Mouse (Mus musculus) heart, embryonic 14.5 days (tissue): ENCODE data around the gene Pnkp. TPM values are rescaled to one million over a fixed set of nuclear protein-coding genes. Genes with fewer than 3 reads are reported as not detected.
"Not testable (repeated sequence)": the region's sequence is repeated elsewhere in the genome, so short reads cannot be mapped to it uniquely, and the experiment has no call there.

ENCODE experiments used
- ATAC-seq: fragments of 200-750 bp; cut with Nextera tagmentation; 2 replicates; pipeline ENCODE4 v1.8.0; 2017; ENCODE audit warnings: low read depth, moderate TSS enrichment; ENCODE audit not compliant: insufficient number of reproducible peaks, insufficient read depth, low FRiP score
- H3K27ac ChIP-seq, 2 experiments: fragments of 200-500 bp in 1 of 2; fragments of 300-500 bp in 1 of 2; sonication (generic) in 1 of 2; replicated peaks in 1 of 2; 2 replicates each; pipeline ENCODE4 v1.5.1; 2012 to 2014; ENCODE audit warnings: low read depth in 2 of 2, low read length in 2 of 2, control low read depth in 1 of 2, mild to moderate bottlenecking in 1 of 2, mixed read lengths in 1 of 2; ENCODE audit not compliant: control insufficient read depth in 1 of 2, insufficient read depth in 1 of 2
- H3K27me3 ChIP-seq: fragments of 300-500 bp; sonication (generic); 2 replicates; pipeline ENCODE4 v1.6.1; 2014; ENCODE audit warnings: mild to moderate bottlenecking, low read length, control low read depth; ENCODE audit not compliant: control insufficient read depth, insufficient read depth
- H3K36me3 ChIP-seq: fragments of 300-500 bp; sonication (generic); 2 replicates; pipeline ENCODE4 v1.6.1; 2014; ENCODE audit warnings: mild to moderate bottlenecking, control low read depth, low read length, mixed read lengths; ENCODE audit not compliant: control insufficient read depth, insufficient read depth
- H3K4me1 ChIP-seq, 2 experiments: fragments of 200-500 bp in 1 of 2; fragments of 300-500 bp in 1 of 2; sonication (generic) in 1 of 2; 2 replicates each; pipeline ENCODE4 v1.6.1; 2012 to 2014; ENCODE audit warnings: low read length in 2 of 2, control low read depth in 1 of 2, mixed read lengths in 1 of 2; ENCODE audit not compliant: control insufficient read depth in 2 of 2, insufficient read depth in 2 of 2
- H3K4me2 ChIP-seq: fragments of 300-500 bp; sonication (generic); 2 replicates; pipeline ENCODE4 v1.6.1; 2014; ENCODE audit warnings: mild to moderate bottlenecking, low read length
- H3K4me3 ChIP-seq, 2 experiments: fragments of 200-500 bp in 1 of 2; fragments of 300-500 bp in 1 of 2; sonication (generic) in 1 of 2; 2 replicates each; pipeline ENCODE4 v1.5.1; 2012 to 2014; ENCODE audit warnings: low read length in 2 of 2, mild to moderate bottlenecking in 2 of 2, control low read depth in 1 of 2, low read depth in 1 of 2, moderate library complexity in 1 of 2; ENCODE audit not compliant: control insufficient read depth in 1 of 2, insufficient read depth in 1 of 2
- H3K9ac ChIP-seq: fragments of 300-500 bp; sonication (generic); 2 replicates; pipeline ENCODE4 v1.6.1; 2014; ENCODE audit warnings: mild to moderate bottlenecking, low read length
- H3K9me3 ChIP-seq: fragments of 300-500 bp; sonication (generic); 2 replicates; pipeline ENCODE4 v1.6.1; 2016; ENCODE audit warnings: low read length, control low read depth; ENCODE audit not compliant: control insufficient read depth
- WGBS: fragments of 180-500 bp; shearing (Covaris S2); extraction: QIAGEN DNeasy Blood & Tissue Kit; methylation state at CpG from one replicate; pipeline ENCODE4 v1.1.7; 2014; 5-methylcytosine and 5-hydroxymethylcytosine counted together
- polyA plus RNA-seq: library from polyadenylated mRNA; unstranded; fragments of >200 nt; fragmentation: Nextera tagmentation; extraction: Ambion mirVana; gene quantifications from 2 replicates; pipeline ENCODE4 v1.2.1, GENCODE M21; 2014

Gene Pnkp
- polyA plus RNA-seq, 1 experiment from 2014 or later: 22.7 TPM

- Histone ChIP-seq H3K9me3 (no peaks in the 10 kb centered on the region), H3K4me3 (peak overlapping the region; percentile 77 to 95), H3K27me3 (no peaks in the 10 kb centered on the region), H3K4me1 (peaks cover 41 to 59% of the 10 kb centered on the region in 2 experiments), H3K9ac (peak overlapping the region; percentile 97), H3K36me3 (peaks cover 39% of the 10 kb centered on the region), H3K27ac (peak overlapping the region; percentile 13 to 100; a peak in 2 of 4 replicates), H3K4me2 (peak overlapping the region; percentile 92)
- ATAC-seq: no peak
- 42% methylated on average over 9 of the region's 9 CpGs for WGBS
These were observed 10.9 kb downstream of the Pnkp start for GRCm38 (mm10) chr7:44867802-44868201.

DNA sequence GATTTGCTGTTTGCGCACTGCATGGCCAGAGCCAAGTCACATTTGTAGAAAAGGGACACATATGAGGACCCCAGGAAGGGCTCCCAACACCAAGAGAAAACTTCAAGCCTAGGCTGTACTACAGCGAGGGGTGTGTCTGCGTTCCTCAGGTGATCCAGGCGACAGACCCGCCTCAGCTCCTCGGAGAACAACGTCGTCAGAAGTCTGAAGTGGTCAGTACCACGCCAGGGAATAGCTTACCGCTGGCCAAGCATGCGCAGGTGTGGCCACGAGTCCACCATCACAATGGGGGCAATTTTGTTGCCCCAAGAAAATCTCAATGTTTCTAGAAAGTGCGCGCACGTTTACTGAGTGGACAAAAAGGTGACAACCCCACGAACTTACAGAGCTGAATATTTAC, 11.5 kb downstream of the Pnkp start:
- Histone ChIP-seq H3K9me3 (no peaks in the 10 kb centered on the region), H3K27ac (peak overlapping the region; percentile 19 to 100; a peak in 3 of 4 replicates), H3K36me3 (peaks cover 32% of the 10 kb centered on the region), H3K4me2 (peak overlapping the region; percentile 92), H3K4me1 (peaks cover 43 to 66% of the 10 kb centered on the region in 2 experiments), H3K4me3 (peak overlapping the region; percentile 77 to 95), H3K9ac (peak overlapping the region; percentile 97), H3K27me3 (no peaks in the 10 kb centered on the region)
- WGBS: 7% methylated on average over 16 of the region's 16 CpGs
- ATAC-seq: no peak

- peak; percentile 48 for ATAC-seq
- Histone ChIP-seq H3K27me3 (no peaks in the 10 kb centered on the region), H3K27ac (peak overlapping the region; percentile 96 to 100), H3K4me1 (peaks cover 43 to 67% of the 10 kb centered on the region in 2 experiments), H3K9ac (peak overlapping the region; percentile 97), H3K4me2 (peak overlapping the region; percentile 92), H3K36me3 (peaks cover 26% of the 10 kb centered on the region), H3K4me3 (peak overlapping the region; percentile 77 to 95), H3K9me3 (no peaks in the 10 kb centered on the region)
- under 1% methylated on average over 99 of the region's 108 CpGs for WGBS
These were observed 12.2 kb downstream of the Pnkp start for GRCm38 (mm10) chr7:44868919-44869696.

DNA sequence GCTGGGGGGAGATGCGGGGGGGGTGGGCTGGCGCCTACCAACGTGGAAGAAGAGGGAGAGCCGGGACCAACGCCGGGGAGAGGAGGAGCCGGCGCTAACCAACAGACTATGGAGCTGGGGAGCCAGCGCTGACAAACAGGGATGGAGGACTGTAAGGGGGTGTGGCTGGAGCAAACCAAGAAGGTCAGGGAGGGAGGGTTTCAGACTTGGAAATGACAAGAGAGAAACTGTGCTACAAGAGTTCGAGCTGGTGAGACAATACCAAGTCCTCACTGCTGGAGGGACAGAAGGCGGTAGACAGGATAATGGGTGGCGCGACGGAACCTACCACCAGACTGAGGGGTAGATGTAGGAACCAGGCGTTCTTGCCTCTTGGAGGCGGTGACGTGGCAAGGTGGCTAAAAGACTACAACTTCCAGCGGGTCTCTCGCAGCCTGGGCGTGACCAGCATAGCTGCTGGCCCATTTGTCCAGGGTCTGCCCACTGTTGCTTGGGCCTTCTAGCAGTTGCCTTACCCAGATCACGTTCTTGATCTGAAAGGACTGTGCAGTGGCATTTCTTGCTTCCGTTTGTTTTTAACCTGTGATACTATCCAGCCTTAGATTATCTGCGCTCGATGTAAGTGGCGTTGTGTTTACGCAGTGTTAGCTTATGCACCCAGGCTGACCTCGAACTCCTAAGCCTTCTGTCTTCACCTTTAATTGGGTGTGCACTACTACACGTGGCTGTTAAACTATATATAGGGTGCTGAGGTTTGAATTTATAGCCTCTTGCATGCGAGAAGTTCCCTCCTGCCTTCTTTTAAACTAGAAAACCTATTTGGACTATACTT, 13.0 kb downstream of the Pnkp start, which contains the start of gene Ptov1:
Gene Ptov1, minus strand, starts transcription at position 92 of the 832 bp plus-strand sequence.
- peak within 1 kb of the TSS; percentile 92 for H3K4me2 ChIP-seq
- 4% methylated on average over 29 of the region's 29 CpGs for WGBS
- peak; percentile 89 for ATAC-seq
- H3K4me1 ChIP-seq: peaks cover 38 to 59% of the 10 kb centered on the region in 2 experiments
- H3K27me3 ChIP-seq: no peaks in the 10 kb centered on the region
- no peaks in the 10 kb centered on the region for H3K9me3 ChIP-seq
- H3K36me3 ChIP-seq: peaks cover 18% of the 10 kb centered on the region
- peak within 1 kb of the TSS; percentile 96 to 100 for H3K27ac ChIP-seq
- H3K4me3 ChIP-seq: peak within 1 kb of the TSS; percentile 77 to 95
- peak within 1 kb of the TSS; percentile 97 for H3K9ac ChIP-seq

- WGBS: 83% methylated on average over 6 of the region's 6 CpGs
- no peak for ATAC-seq
- H3K27ac ChIP-seq: peak overlapping the region; percentile 83 to 100
- peak overlapping the region; percentile 97 for H3K9ac ChIP-seq
- peaks cover 31 to 52% of the 10 kb centered on the region in 2 experiments for H3K4me1 ChIP-seq
- H3K4me2 ChIP-seq: peak overlapping the region; percentile 92
- peak overlapping the region in 1 of 2 experiments; percentile 77; a peak in 2 of 4 replicates for H3K4me3 ChIP-seq
- no peaks in the 10 kb centered on the region for H3K9me3 ChIP-seq
- no peaks in the 10 kb centered on the region for H3K27me3 ChIP-seq
- H3K36me3 ChIP-seq: peaks cover 11% of the 10 kb centered on the region; the same call in 1 of the 2 replicates
These were observed 13.7 kb downstream of the Pnkp start for GRCm38 (mm10) chr7:44870614-44871013.

DNA sequence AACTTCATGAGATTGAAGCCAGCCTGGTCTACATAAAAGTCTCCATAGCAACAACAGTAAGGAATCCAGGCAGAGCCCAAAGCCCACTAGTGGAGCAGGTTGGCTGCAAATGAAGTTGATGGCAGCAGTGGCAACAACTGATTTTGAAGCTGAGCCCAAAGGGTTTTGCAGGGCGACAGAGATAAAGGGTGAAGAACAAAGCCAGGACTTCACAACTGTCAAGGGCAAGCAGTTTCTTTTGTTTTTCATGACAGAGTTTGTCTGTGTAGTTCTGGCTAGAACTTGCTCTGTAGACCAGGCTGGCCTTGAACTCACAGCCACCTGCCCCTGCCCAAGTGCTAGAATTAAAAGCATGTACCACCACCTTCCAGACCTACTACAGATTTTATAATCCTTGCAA, 14.2 kb downstream of the Pnkp start:
- Histone ChIP-seq H3K9ac (no peak overlapping the region), H3K36me3 (peaks cover 10% of the 10 kb centered on the region; the same call in 1 of the 2 replicates), H3K27ac (no peak overlapping the region), H3K27me3 (no peaks in the 10 kb centered on the region), H3K9me3 (no peaks in the 10 kb centered on the region), H3K4me1 (peaks cover 28 to 46% of the 10 kb centered on the region in 2 experiments), H3K4me3 (no peak overlapping the region), H3K4me2 (no peak overlapping the region)
- 71% methylated on average over 1 of the region's 1 CpGs for WGBS
- no peak for ATAC-seq

GRCm38 (mm10) chr7:44871774-44872173, 14.8 kb downstream of the Pnkp start:
- peaks cover 23 to 40% of the 10 kb centered on the region in 2 experiments for H3K4me1 ChIP-seq
- not testable (repeated sequence) for H3K4me2 ChIP-seq, H3K9ac ChIP-seq, H3K4me3 ChIP-seq, ATAC-seq, H3K27ac ChIP-seq, H3K27me3 ChIP-seq, H3K9me3 ChIP-seq
- H3K36me3 ChIP-seq: peaks cover 16% of the 10 kb centered on the region
- 88% methylated on average over 2 of the region's 2 CpGs for WGBS
